Mouse (Mus musculus) stomach, embryonic 14.5 days (tissue): ENCODE data around the gene Znrd1as. TPM values are rescaled to one million over a fixed set of nuclear protein-coding genes. Genes with fewer than 3 reads are reported as not detected.

Experiments used
- ATAC-seq: fragments of 200-750 bp; cut with Nextera tagmentation; 2 replicates; pipeline ENCODE4 v1.8.0; 2017; ENCODE audit warnings: low read depth, moderate TSS enrichment; ENCODE audit not compliant: insufficient number of reproducible peaks, insufficient read depth, low FRiP score
- H3K27ac ChIP-seq: fragments of 300-500 bp; sonication (generic); 2 replicates; pipeline ENCODE4 v1.5.1; 2014; ENCODE audit warnings: mild to moderate bottlenecking, low read length, moderate library complexity, mixed read lengths
- H3K27me3 ChIP-seq: fragments of 300-500 bp; sonication (generic); 2 replicates; pipeline ENCODE4 v1.6.1; 2014; ENCODE audit warnings: low read length, control low read depth, mixed read lengths; ENCODE audit not compliant: control insufficient read depth, insufficient read depth
- H3K36me3 ChIP-seq: fragments of 300-500 bp; sonication (generic); 2 replicates; pipeline ENCODE4 v1.6.1; 2014; ENCODE audit warnings: mild to moderate bottlenecking, control low read depth, low read length, moderate library complexity, mixed read lengths; ENCODE audit not compliant: control insufficient read depth, insufficient read depth
- H3K4me1 ChIP-seq: fragments of 300-500 bp; sonication (generic); 2 replicates; pipeline ENCODE4 v1.6.1; 2014; ENCODE audit warnings: low read length, control low read depth, mixed read lengths; ENCODE audit not compliant: control insufficient read depth, insufficient read depth
- H3K4me2 ChIP-seq: fragments of 300-500 bp; sonication (generic); replicated peaks from 2 replicates; pipeline ENCODE4 v1.6.1; 2014; ENCODE audit warnings: low read depth, low read length, control low read depth
- H3K4me3 ChIP-seq: fragments of 300-500 bp; sonication (generic); 2 replicates; pipeline ENCODE4 v1.5.1; 2014; ENCODE audit warnings: low read depth, low read length, control low read depth
- H3K9ac ChIP-seq: fragments of 300-500 bp; sonication (generic); replicated peaks from 2 replicates; pipeline ENCODE4 v1.6.1; 2014; ENCODE audit warnings: low read depth, mild to moderate bottlenecking, control low read depth, low read length, moderate library complexity, mixed read lengths
- H3K9me3 ChIP-seq: fragments of 300-500 bp; sonication (generic); 2 replicates; pipeline ENCODE4 v1.6.1; 2016; ENCODE audit warnings: low read depth, low read length, control low read depth; ENCODE audit not compliant: control insufficient read depth
- WGBS: fragments of 180-500 bp; shearing (Covaris S2); extraction: QIAGEN DNeasy Blood & Tissue Kit; methylation state at CpG from one replicate; pipeline ENCODE4 v1.1.7; 2014; 5-methylcytosine and 5-hydroxymethylcytosine counted together
- polyA plus RNA-seq: library from polyadenylated mRNA; unstranded; fragments of >200 nt; fragmentation: Nextera tagmentation; extraction: Ambion mirVana; gene quantifications from 2 replicates; pipeline ENCODE4 v1.2.1, GENCODE M21; 2014

Gene Znrd1as
- polyA plus RNA-seq, 1 experiment from 2014 or later = 6.8 TPM

- WGBS = 17% methylated on average over 5 of the region's 5 CpGs
- no peak overlapping the region for H3K4me2 ChIP-seq
- no peak for ATAC-seq
- 0 out of 2 replicates have a peak overlapping the region, but pooled peaks have one; percentile 41 for H3K4me3 ChIP-seq
- H3K27me3 ChIP-seq = peaks cover 26% of the 10 kb centered on the region
- H3K4me1 ChIP-seq = 0 out of 2 replicates have a peak, but pooled peaks cover 4% of the 10 kb centered on the region
- no peak overlapping the region for H3K9ac ChIP-seq
- H3K27ac ChIP-seq = no peak overlapping the region
- no peaks in the 10 kb centered on the region; the same call in 1 of the 2 replicates for H3K36me3 ChIP-seq
- H3K9me3 ChIP-seq = no peaks in the 10 kb centered on the region
Measured at GRCm38 (mm10) chr17:36943691-36944090, 14.7 kb upstream of the Znrd1as start.

GRCm38 (mm10) chr17:36944121-36944775 is 14.1 kb upstream of the Znrd1as start:
- H3K9ac ChIP-seq = no peak overlapping the region
- ATAC-seq = no peak
- peaks cover 5% of the 10 kb centered on the region for H3K36me3 ChIP-seq
- H3K27ac ChIP-seq = no peak overlapping the region
- H3K4me2 ChIP-seq = no peak overlapping the region
- H3K27me3 ChIP-seq = peaks cover 26% of the 10 kb centered on the region
- H3K4me3 ChIP-seq = no peak overlapping the region
- H3K9me3 ChIP-seq = no peaks in the 10 kb centered on the region
- 16% methylated on average over 9 of the region's 9 CpGs for WGBS
- 0 out of 2 replicates have a peak, but pooled peaks cover 4% of the 10 kb centered on the region for H3K4me1 ChIP-seq

- H3K4me3 ChIP-seq = peak overlapping the region; percentile 43
- ATAC-seq = 0 out of 2 replicates have a peak, but pooled peaks have one; percentile 24
- H3K4me1 ChIP-seq = peaks cover 9% of the 10 kb centered on the region; the same call in 1 of the 2 replicates
- WGBS = 1% methylated on average over 59 of the region's 62 CpGs
- H3K9ac ChIP-seq = peak overlapping the region; percentile 36
- peaks cover 25% of the 10 kb centered on the region for H3K27me3 ChIP-seq
- no peak overlapping the region for H3K27ac ChIP-seq
- H3K4me2 ChIP-seq = peak overlapping the region; percentile 97
- peaks cover 9% of the 10 kb centered on the region for H3K36me3 ChIP-seq
- no peaks in the 10 kb centered on the region for H3K9me3 ChIP-seq
Measured at GRCm38 (mm10) chr17:36947051-36947819, 11.2 kb upstream of the Znrd1as start.

- WGBS = 93% methylated on average over 1 of the region's 1 CpGs
- no peaks in the 10 kb centered on the region for H3K9me3 ChIP-seq
- no peak overlapping the region for H3K27ac ChIP-seq
- no peak overlapping the region for H3K4me2 ChIP-seq
- no peak for ATAC-seq
- no peak overlapping the region for H3K9ac ChIP-seq
- H3K36me3 ChIP-seq = peaks cover 10% of the 10 kb centered on the region
- peaks cover 9% of the 10 kb centered on the region; the same call in 1 of the 2 replicates for H3K4me1 ChIP-seq
- no peak overlapping the region for H3K4me3 ChIP-seq
- H3K27me3 ChIP-seq = peaks cover 15% of the 10 kb centered on the region
Measured at GRCm38 (mm10) chr17:36948286-36948685, 10.1 kb upstream of the Znrd1as start.

GRCm38 (mm10) chr17:36949265-36949664 is 9.1 kb upstream of the Znrd1as start:
- no peak overlapping the region for H3K4me3 ChIP-seq
- whole genome bisulfite sequencing = 97% methylated on average over 8 of the region's 8 CpGs

GRCm38 (mm10) chr17:36950981-36951947 is 7.1 kb upstream of the Znrd1as start, which contains the start of gene Ppp1r11:
Gene Ppp1r11, minus strand, starts transcription at chr17:36951741.
- peak; percentile 98 for ATAC-seq
- WGBS = 2% methylated on average over 36 of the region's 36 CpGs

More at GRCm38 (mm10) chr17:36949265-36949664, 9.1 kb upstream of the Znrd1as start:
- H3K36me3 ChIP-seq = peaks cover 12% of the 10 kb centered on the region
- H3K9ac ChIP-seq = no peak overlapping the region
- H3K4me1 ChIP-seq = peaks cover 9% of the 10 kb centered on the region; the same call in 1 of the 2 replicates
- ATAC-seq = no peak
- peaks cover 6% of the 10 kb centered on the region; the same call in 1 of the 2 replicates for H3K27me3 ChIP-seq
- no peak overlapping the region for H3K4me2 ChIP-seq
- H3K9me3 ChIP-seq = no peaks in the 10 kb centered on the region
- no peak overlapping the region for H3K27ac ChIP-seq

GRCm38 (mm10) chr17:36952631-36953030 is 5.8 kb upstream of the Znrd1as start:
- WGBS = 90% methylated on average over 2 of the region's 2 CpGs
- no peak overlapping the region for H3K4me3 ChIP-seq
- no peak overlapping the region for H3K9ac ChIP-seq
- H3K4me1 ChIP-seq = peaks cover 9% of the 10 kb centered on the region
- no peak for ATAC-seq
- no peak overlapping the region for H3K27ac ChIP-seq
- H3K4me2 ChIP-seq = no peak overlapping the region
- H3K36me3 ChIP-seq = peaks cover 21% of the 10 kb centered on the region
- H3K9me3 ChIP-seq = no peaks in the 10 kb centered on the region
- H3K27me3 ChIP-seq = no peaks in the 10 kb centered on the region

More at GRCm38 (mm10) chr17:36950981-36951947, 7.1 kb upstream of the Znrd1as start, which contains the start of gene Ppp1r11:
- peaks cover 21% of the 10 kb centered on the region for H3K36me3 ChIP-seq
- H3K9ac ChIP-seq = peak within 1 kb of the TSS; percentile 67
- H3K4me1 ChIP-seq = peaks cover 9% of the 10 kb centered on the region; the same call in 1 of the 2 replicates
- H3K4me3 ChIP-seq = peak within 1 kb of the TSS; percentile 77
- H3K27ac ChIP-seq = 0 out of 2 replicates have a peak within 1 kb of the TSS, but pooled peaks have one; percentile 21
- H3K9me3 ChIP-seq = no peaks in the 10 kb centered on the region
- H3K27me3 ChIP-seq = peaks cover 4% of the 10 kb centered on the region; the same call in 1 of the 2 replicates
- peak within 1 kb of the TSS; percentile 77 for H3K4me2 ChIP-seq
